Mouse (Mus musculus) megakaryocyte, embryonic 14.5 days (primary cell): ENCODE results near the gene Ift43. TPM values are rescaled to one million over a fixed set of nuclear protein-coding genes. Genes with fewer than 3 reads are reported as not detected.

ENCODE experiments used
- H3K27me3 ChIP-seq: replicated peaks from 2 replicates; pipeline ENCODE3; 2012; ENCODE audit warnings: inconsistent platforms
- H3K36me3 ChIP-seq: replicated peaks from 2 replicates; pipeline ENCODE3; 2012; ENCODE audit warnings: low read length, inconsistent platforms, mixed read lengths
- H3K4me1 ChIP-seq: 2 replicates; pipeline ENCODE4 v1.6.1; 2012; ENCODE audit warnings: inconsistent platforms
- H3K4me3 ChIP-seq: replicated peaks from 2 replicates; pipeline ENCODE3; 2012; ENCODE audit warnings: moderate library complexity, mild to moderate bottlenecking, inconsistent platforms
- H3K9me3 ChIP-seq: 2 replicates; pipeline ENCODE4 v1.6.1; 2012; ENCODE audit warnings: inconsistent platforms
- FLI1 ChIP-seq: IDR thresholded peaks from 2 replicates; pipeline ENCODE4 v1.6.1; 2012; ENCODE audit warnings: low read length, inconsistent platforms, mixed read lengths
- GATA1 ChIP-seq: IDR thresholded peaks from 3 replicates; pipeline ENCODE4 v1.6.1; 2012; ENCODE audit warnings: mixed read lengths, low read length, inconsistent platforms, borderline replicate concordance
- polyA plus RNA-seq: library from polyadenylated mRNA; stranded (reverse); fragments of >175 nt; gene quantifications from 2 replicates; pipeline ENCODE4 v1.2.3, GENCODE M21; 2012; ENCODE audit warnings: low replicate concordance; ENCODE audit not compliant: insufficient read depth

Gene Ift43
- polyA plus RNA-seq, 1 experiment, result 4.1 TPM

DNA sequence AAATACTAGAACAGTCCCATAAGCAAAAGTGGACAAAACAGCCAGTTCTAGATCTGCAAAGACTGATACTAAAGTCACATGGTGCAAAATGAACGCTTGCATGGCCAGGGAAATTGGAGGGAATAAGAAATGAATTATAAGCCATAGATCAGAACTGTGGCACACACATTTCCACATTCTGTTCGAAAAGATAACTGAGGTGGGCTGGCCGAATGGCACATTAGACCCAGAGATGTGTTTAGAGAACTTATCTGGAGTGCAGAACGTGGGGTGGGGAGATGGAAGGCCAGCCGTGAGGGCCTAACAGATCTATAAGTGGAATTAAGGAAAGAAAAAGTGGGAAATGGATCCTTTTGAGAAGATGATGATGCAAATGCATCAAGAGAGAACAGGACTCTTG, 30.9 kb upstream of the Ift43 start:
- Histone ChIP-seq H3K9me3 (no peaks in the 10 kb centered on the region), H3K36me3 (peaks cover 3% of the 10 kb centered on the region), H3K4me3 (no peak overlapping the region), H3K27me3 (no peaks in the 10 kb centered on the region), H3K4me1 (peaks cover 6% of the 10 kb centered on the region)
- TF ChIP-seq FLI1 (no peak), GATA1 (no peak)

DNA sequence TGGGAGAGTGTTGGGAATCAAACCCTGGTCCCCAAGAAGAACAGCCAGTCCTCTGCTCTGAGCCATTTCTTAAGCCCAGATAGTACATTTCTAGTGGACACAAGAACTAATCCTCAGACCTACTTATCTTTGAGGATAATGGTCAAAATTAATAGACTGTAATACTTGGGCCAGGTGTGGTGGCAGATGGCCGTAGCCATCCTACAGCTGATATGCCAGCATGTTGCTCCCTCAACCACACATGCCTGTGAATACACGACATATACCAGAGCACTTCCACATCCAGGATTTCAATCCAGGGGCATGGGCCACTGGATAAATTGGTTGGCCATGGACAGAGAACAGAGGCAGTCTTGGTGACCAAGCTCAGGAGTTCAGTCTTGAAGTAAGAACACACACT, 27.0 kb upstream of the Ift43 start:
- no peaks in the 10 kb centered on the region for H3K4me1 ChIP-seq
- H3K36me3 ChIP-seq, result peaks cover 3% of the 10 kb centered on the region
- TF ChIP-seq GATA1 (no peak), FLI1 (no peak)
- H3K4me3 ChIP-seq, result no peak overlapping the region
- no peaks in the 10 kb centered on the region for H3K9me3 ChIP-seq
- H3K27me3 ChIP-seq, result peaks cover 2% of the 10 kb centered on the region

- Histone ChIP-seq H3K4me3 (no peak overlapping the region), H3K9me3 (no peaks in the 10 kb centered on the region), H3K4me1 (no peaks in the 10 kb centered on the region), H3K27me3 (peaks cover 3% of the 10 kb centered on the region), H3K36me3 (peaks cover 3% of the 10 kb centered on the region)
- no peak for TF ChIP-seq GATA1
Observed at GRCm38 (mm10) chr12:86056976-86057375, 25.4 kb upstream of the Ift43 start.

DNA sequence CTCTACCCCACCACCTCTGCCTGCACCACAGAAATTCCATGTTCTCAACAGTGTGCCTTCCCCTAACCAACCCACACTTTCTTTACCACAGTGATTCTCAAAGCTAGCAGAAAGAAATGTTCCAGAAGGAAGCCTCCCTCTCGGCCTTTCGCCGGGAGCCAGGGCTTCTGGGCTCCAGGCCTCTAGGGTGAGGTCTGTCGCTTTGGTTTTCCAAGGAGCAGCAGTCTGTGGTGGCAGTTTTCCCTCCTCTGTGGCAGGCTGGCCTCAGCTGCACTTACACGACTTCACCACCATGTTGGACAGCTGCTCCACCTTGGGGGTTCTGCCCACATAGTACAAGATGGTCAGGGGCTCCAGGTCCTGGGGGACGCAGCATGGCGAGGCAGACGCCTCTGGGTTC, 24.8 kb upstream of the Ift43 start:
- no peaks in the 10 kb centered on the region for H3K9me3 ChIP-seq
- H3K36me3 ChIP-seq, result peaks cover 3% of the 10 kb centered on the region
- no peak overlapping the region for H3K4me3 ChIP-seq
- H3K4me1 ChIP-seq, result no peaks in the 10 kb centered on the region
- H3K27me3 ChIP-seq, result peaks cover 6% of the 10 kb centered on the region
- TF ChIP-seq GATA1, result no peak
- no peak for TF ChIP-seq FLI1

- peaks cover 3% of the 10 kb centered on the region for H3K36me3 ChIP-seq
- no peak overlapping the region for H3K4me3 ChIP-seq
- TF ChIP-seq FLI1 (no peak), GATA1 (no peak)
Observed at GRCm38 (mm10) chr12:86059341-86059740, 23.0 kb upstream of the Ift43 start.

DNA sequence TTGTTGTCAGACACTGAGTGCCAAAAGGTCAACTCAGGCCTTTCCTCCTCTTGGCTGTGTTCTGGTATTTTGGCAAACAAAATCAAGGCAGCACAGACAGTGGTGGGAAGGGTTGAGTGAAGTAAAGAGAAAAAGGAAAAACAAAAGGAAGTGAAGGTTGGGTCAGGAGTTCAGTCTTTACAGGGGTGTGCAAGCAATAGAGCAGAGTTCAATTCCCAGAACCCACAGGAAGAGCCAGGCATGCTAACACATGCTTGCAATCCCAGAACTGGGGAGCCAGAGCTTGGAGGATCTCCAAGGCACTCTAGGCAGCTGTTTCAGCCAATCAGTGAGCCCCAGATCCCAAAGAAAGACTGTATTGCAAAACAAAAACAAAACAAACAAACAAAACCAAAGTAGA, 17.5 kb upstream of the Ift43 start:
- Histone ChIP-seq H3K36me3 (no peaks in the 10 kb centered on the region), H3K9me3 (no peaks in the 10 kb centered on the region), H3K4me3 (no peak overlapping the region), H3K4me1 (no peaks in the 10 kb centered on the region), H3K27me3 (peaks cover 31% of the 10 kb centered on the region)
- TF ChIP-seq FLI1 (no peak), GATA1 (no peak)

More at GRCm38 (mm10) chr12:86059341-86059740, 23.0 kb upstream of the Ift43 start:
- H3K27me3 ChIP-seq, result peaks cover 14% of the 10 kb centered on the region
- no peaks in the 10 kb centered on the region for H3K4me1 ChIP-seq
- no peaks in the 10 kb centered on the region for H3K9me3 ChIP-seq

DNA sequence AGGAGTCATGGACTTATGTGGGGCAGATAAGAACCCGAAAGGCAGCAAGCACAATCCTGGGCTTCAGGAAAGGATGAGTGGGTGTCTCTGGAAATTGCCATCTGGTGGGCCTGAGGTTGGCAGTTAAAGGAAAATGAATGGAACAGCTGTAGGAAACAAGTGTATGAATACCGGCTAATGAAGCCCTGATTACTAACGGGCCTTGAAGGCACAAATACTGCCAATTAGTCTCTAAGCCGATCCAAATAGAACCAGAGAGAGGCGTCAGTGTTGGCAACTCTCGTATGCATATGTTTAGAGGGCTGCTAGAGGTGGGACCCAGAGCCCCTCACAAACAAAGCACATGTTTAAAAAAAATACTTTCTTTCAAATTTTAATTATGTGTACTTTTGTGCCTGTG, 10.9 kb upstream of the Ift43 start:
- Histone ChIP-seq H3K36me3 (no peaks in the 10 kb centered on the region), H3K4me1 (no peaks in the 10 kb centered on the region), H3K9me3 (peaks cover 7% of the 10 kb centered on the region), H3K4me3 (no peak overlapping the region), H3K27me3 (peaks cover 52% of the 10 kb centered on the region)
- TF ChIP-seq FLI1 (no peak), GATA1 (no peak)

DNA sequence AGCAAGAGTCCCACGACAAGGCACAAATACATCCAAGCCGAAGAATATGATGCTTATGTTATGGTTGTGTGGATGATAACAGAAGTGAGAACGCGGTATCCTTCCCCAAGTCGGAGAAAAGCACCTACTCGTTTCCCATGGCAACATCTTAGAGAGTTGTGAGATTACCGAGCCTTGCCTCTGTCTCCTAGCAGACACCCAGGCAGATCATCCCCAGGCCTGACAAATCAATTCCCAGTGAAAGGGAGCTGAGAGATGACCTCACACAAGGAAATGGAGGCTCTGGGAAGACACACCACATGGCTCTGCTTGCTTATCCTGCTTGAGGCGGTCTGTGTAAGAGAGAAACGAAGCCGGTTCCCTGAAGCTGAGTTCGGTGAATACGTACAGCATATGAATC, 7.7 kb upstream of the Ift43 start:
- Histone ChIP-seq H3K4me3 (no peak overlapping the region), H3K4me1 (peaks cover 12% of the 10 kb centered on the region), H3K9me3 (peaks cover 7% of the 10 kb centered on the region), H3K36me3 (no peaks in the 10 kb centered on the region), H3K27me3 (peaks cover 60% of the 10 kb centered on the region)
- TF ChIP-seq GATA1 (no peak), FLI1 (no peak)

GRCm38 (mm10) chr12:86075358-86075757, 7.0 kb upstream of the Ift43 start:
- peaks cover 61% of the 10 kb centered on the region for H3K27me3 ChIP-seq
- TF ChIP-seq FLI1 (no peak), GATA1 (no peak)
- H3K9me3 ChIP-seq, result peaks cover 7% of the 10 kb centered on the region
- no peak overlapping the region for H3K4me3 ChIP-seq
- no peaks in the 10 kb centered on the region for H3K36me3 ChIP-seq
- peaks cover 13% of the 10 kb centered on the region for H3K4me1 ChIP-seq

GRCm38 (mm10) chr12:86076321-86076901, 5.9 kb upstream of the Ift43 start:
- Histone ChIP-seq H3K36me3 (no peaks in the 10 kb centered on the region), H3K4me3 (no peak overlapping the region), H3K4me1 (peaks cover 13% of the 10 kb centered on the region), H3K9me3 (0 out of 2 replicates have a peak, but pooled peaks cover 4% of the 10 kb centered on the region), H3K27me3 (peaks cover 64% of the 10 kb centered on the region)
- no peak for TF ChIP-seq GATA1
- TF ChIP-seq FLI1, result no peak

- peak overlapping the region; percentile 14 for H3K4me3 ChIP-seq
- H3K27me3 ChIP-seq, result peaks cover 70% of the 10 kb centered on the region
- H3K4me1 ChIP-seq, result peaks cover 17% of the 10 kb centered on the region
- TF ChIP-seq GATA1, result no peak
- TF ChIP-seq FLI1, result no peak
- H3K9me3 ChIP-seq, result no peaks in the 10 kb centered on the region
- H3K36me3 ChIP-seq, result no peaks in the 10 kb centered on the region
Observed at GRCm38 (mm10) chr12:86077322-86077721, 5.0 kb upstream of the Ift43 start.
